Mouse (Mus musculus): ENCODE results near the gene Nop9. TPM values are rescaled to one million over a fixed set of nuclear protein-coding genes. Genes with fewer than 3 reads are reported as not detected.

The Nop9 gene
- 33.2 and 49.1 TPM in 2 replicates for polyA plus RNA-seq (2016; fragmentation: Nextera tagmentation; extraction: Ambion mirVana)

GRCm38 (mm10) chr14:55745180-55745860, at the start of gene Nop9, which contains the start of gene Dhrs1:
TSS of gene Nop9 (plus strand) at chr14:55745693.
TSS of gene Dhrs1 (minus strand) at chr14:55745690.
- Histone ChIP-seq H3K9me3 (no peaks in the 10 kb centered on the region), H3K4me1 (peaks cover 31% of the 10 kb centered on the region), H3K36me3 (peaks cover 46% of the 10 kb centered on the region), H3K27ac (peak within 1 kb of the TSS; percentile 87), H3K4me3 (peak within 1 kb of the TSS; percentile 86), H3K27me3 (ENCODE audit: insufficient read depth, poor library complexity, severe bottlenecking) (no peaks in the 10 kb centered on the region)
- peak; percentile 96 for DNase-seq (ENCODE audit: low spot score)
- 2% methylated on average over 48 of the region's 48 CpGs for WGBS

GRCm38 (mm10) chr14:55697226-55697625, 48.3 kb upstream of the Nop9 start:
- H3K36me3 ChIP-seq, result no peaks in the 10 kb centered on the region
- 81% methylated on average over 4 of the region's 4 CpGs for WGBS
- no peaks in the 10 kb centered on the region for H3K9me3 ChIP-seq
- no peak overlapping the region for H3K27ac ChIP-seq
- no peaks in the 10 kb centered on the region for H3K27me3 ChIP-seq (ENCODE audit: insufficient read depth, poor library complexity, severe bottlenecking)
- H3K4me3 ChIP-seq, result no peak overlapping the region
- H3K4me1 ChIP-seq, result no peaks in the 10 kb centered on the region
- DNase-seq (ENCODE audit: low spot score), result no peak

GRCm38 (mm10) chr14:55701131-55701530, 44.4 kb upstream of the Nop9 start:
- DNase-seq (ENCODE audit: low spot score), result no peak
- no peak overlapping the region for H3K27ac ChIP-seq
- H3K27me3 ChIP-seq (ENCODE audit: insufficient read depth, poor library complexity, severe bottlenecking), result no peaks in the 10 kb centered on the region
- no peaks in the 10 kb centered on the region for H3K36me3 ChIP-seq
- WGBS, result 67% methylated on average over 9 of the region's 9 CpGs
- H3K9me3 ChIP-seq, result no peaks in the 10 kb centered on the region
- no peak overlapping the region for H3K4me3 ChIP-seq
- H3K4me1 ChIP-seq, result no peaks in the 10 kb centered on the region

GRCm38 (mm10) chr14:55702761-55703160, 42.7 kb upstream of the Nop9 start:
- peaks cover 4% of the 10 kb centered on the region; the same call in 1 of the 2 replicates for H3K4me1 ChIP-seq
- no peak overlapping the region for H3K27ac ChIP-seq
- no peak overlapping the region for H3K4me3 ChIP-seq
- H3K9me3 ChIP-seq, result no peaks in the 10 kb centered on the region
- H3K27me3 ChIP-seq (ENCODE audit: insufficient read depth, poor library complexity, severe bottlenecking), result no peaks in the 10 kb centered on the region
- DNase-seq (ENCODE audit: low spot score), result no peak
- 57% methylated on average over 6 of the region's 6 CpGs for WGBS
- H3K36me3 ChIP-seq, result no peaks in the 10 kb centered on the region

GRCm38 (mm10) chr14:55706051-55706600, 39.4 kb upstream of the Nop9 start:
- DNase-seq (ENCODE audit: low spot score), result no peak
- H3K27me3 ChIP-seq (ENCODE audit: insufficient read depth, poor library complexity, severe bottlenecking), result peaks cover 7% of the 10 kb centered on the region
- no peak overlapping the region for H3K4me3 ChIP-seq
- H3K9me3 ChIP-seq, result no peaks in the 10 kb centered on the region
- peaks cover 4% of the 10 kb centered on the region; the same call in 1 of the 2 replicates for H3K4me1 ChIP-seq
- no peak overlapping the region for H3K27ac ChIP-seq
- H3K36me3 ChIP-seq, result no peaks in the 10 kb centered on the region
- WGBS, result 79% methylated on average over 8 of the region's 8 CpGs

GRCm38 (mm10) chr14:55707397-55707796, 38.1 kb upstream of the Nop9 start:
- Histone ChIP-seq H3K27me3 (ENCODE audit: insufficient read depth, poor library complexity, severe bottlenecking) (peaks cover 20% of the 10 kb centered on the region), H3K9me3 (no peaks in the 10 kb centered on the region), H3K27ac (no peak overlapping the region), H3K4me1 (peaks cover 4% of the 10 kb centered on the region; the same call in 1 of the 2 replicates), H3K36me3 (no peaks in the 10 kb centered on the region), H3K4me3 (no peak overlapping the region)
- 48% methylated on average over 5 of the region's 5 CpGs for WGBS
- DNase-seq (ENCODE audit: low spot score), result no peak

GRCm38 (mm10) chr14:55709509-55709908, 36.0 kb upstream of the Nop9 start:
- WGBS, result 83% methylated on average over 4 of the region's 4 CpGs
- DNase-seq (ENCODE audit: low spot score), result no peak
- no peak overlapping the region for H3K27ac ChIP-seq

GRCm38 (mm10) chr14:55711786-55712185, 33.7 kb upstream of the Nop9 start:
- Histone ChIP-seq H3K4me3 (no peak overlapping the region), H3K4me1 (peaks cover 13% of the 10 kb centered on the region), H3K9me3 (no peaks in the 10 kb centered on the region), H3K27ac (no peak overlapping the region), H3K27me3 (ENCODE audit: insufficient read depth, poor library complexity, severe bottlenecking) (peaks cover 38% of the 10 kb centered on the region), H3K36me3 (peaks cover 8% of the 10 kb centered on the region)
- DNase-seq (ENCODE audit: low spot score), result no peak
- 74% methylated on average over 7 of the region's 7 CpGs for WGBS

More at GRCm38 (mm10) chr14:55709509-55709908, 36.0 kb upstream of the Nop9 start:
- Histone ChIP-seq H3K27me3 (ENCODE audit: insufficient read depth, poor library complexity, severe bottlenecking) (peaks cover 38% of the 10 kb centered on the region), H3K9me3 (no peaks in the 10 kb centered on the region), H3K4me1 (peaks cover 17% of the 10 kb centered on the region), H3K4me3 (no peak overlapping the region), H3K36me3 (no peaks in the 10 kb centered on the region)

- H3K27me3 ChIP-seq (ENCODE audit: insufficient read depth, poor library complexity, severe bottlenecking), result peaks cover 38% of the 10 kb centered on the region
- no peak overlapping the region; the same call in 1 of the 2 replicates for H3K27ac ChIP-seq
- peaks cover 13% of the 10 kb centered on the region for H3K4me1 ChIP-seq
- peak; percentile 77 for DNase-seq (ENCODE audit: low spot score)
- WGBS, result 11% methylated on average over 25 of the region's 25 CpGs
- H3K4me3 ChIP-seq, result peak overlapping the region; percentile 50
- peaks cover 20% of the 10 kb centered on the region for H3K36me3 ChIP-seq
- no peaks in the 10 kb centered on the region for H3K9me3 ChIP-seq
Observed at GRCm38 (mm10) chr14:55713007-55713728, 32.3 kb upstream of the Nop9 start.

- H3K27ac ChIP-seq, result no peak within 1 kb of the TSS; the same call in 1 of the 2 replicates
- H3K9me3 ChIP-seq, result no peaks in the 10 kb centered on the region
- H3K4me3 ChIP-seq, result peak within 1 kb of the TSS; percentile 50
- WGBS, result 10% methylated on average over 4 of the region's 4 CpGs
- peaks cover 13% of the 10 kb centered on the region for H3K4me1 ChIP-seq
- peak; percentile 75 for DNase-seq (ENCODE audit: low spot score)
- peaks cover 25% of the 10 kb centered on the region for H3K36me3 ChIP-seq
- H3K27me3 ChIP-seq (ENCODE audit: insufficient read depth, poor library complexity, severe bottlenecking), result peaks cover 38% of the 10 kb centered on the region
Observed at GRCm38 (mm10) chr14:55713729-55714122, 31.8 kb upstream of the Nop9 start, which contains the start of gene Tgm1. TSS of gene Tgm1 (minus strand) at chr14:55713926.

GRCm38 (mm10) chr14:55714893-55715292, 30.6 kb upstream of the Nop9 start:
- H3K27me3 ChIP-seq (ENCODE audit: insufficient read depth, poor library complexity, severe bottlenecking), result peaks cover 38% of the 10 kb centered on the region
- 37% methylated on average over 6 of the region's 6 CpGs for WGBS
- no peak overlapping the region for H3K4me3 ChIP-seq
- H3K36me3 ChIP-seq, result peaks cover 37% of the 10 kb centered on the region
- no peak for DNase-seq (ENCODE audit: low spot score)
- peaks cover 13% of the 10 kb centered on the region for H3K4me1 ChIP-seq
- no peak overlapping the region for H3K27ac ChIP-seq
- no peaks in the 10 kb centered on the region for H3K9me3 ChIP-seq

- no peak for DNase-seq (ENCODE audit: low spot score)
- peaks cover 20% of the 10 kb centered on the region for H3K4me1 ChIP-seq
- peaks cover 29% of the 10 kb centered on the region for H3K27me3 ChIP-seq (ENCODE audit: insufficient read depth, poor library complexity, severe bottlenecking)
- no peaks in the 10 kb centered on the region for H3K9me3 ChIP-seq
- peaks cover 44% of the 10 kb centered on the region for H3K36me3 ChIP-seq
- no peak overlapping the region for H3K27ac ChIP-seq
- 89% methylated on average over 6 of the region's 6 CpGs for WGBS
- no peak overlapping the region for H3K4me3 ChIP-seq
Observed at GRCm38 (mm10) chr14:55716271-55716670, 29.2 kb upstream of the Nop9 start.

GRCm38 (mm10) chr14:55716884-55717283, 28.6 kb upstream of the Nop9 start:
- DNase-seq (ENCODE audit: low spot score), result no peak
- Histone ChIP-seq H3K9me3 (no peaks in the 10 kb centered on the region), H3K4me3 (no peak overlapping the region), H3K4me1 (peaks cover 24% of the 10 kb centered on the region), H3K27me3 (ENCODE audit: insufficient read depth, poor library complexity, severe bottlenecking) (peaks cover 23% of the 10 kb centered on the region), H3K36me3 (peaks cover 44% of the 10 kb centered on the region), H3K27ac (no peak overlapping the region)
- 81% methylated on average over 8 of the region's 8 CpGs for WGBS

All from heart, embryonic 10.5 days (tissue).